Mouse (Mus musculus) heart, postnatal 10 days (tissue): Measurements from ENCODE around the gene Eef1akmt3. TPM values are rescaled to one million over a fixed set of nuclear protein-coding genes. Genes with fewer than 3 reads are reported as not detected.

Source experiments
- DNase-seq, 2 experiments: peaks; one replicate each; pipeline ENCODE4 v3.0.0; 2021
- intact Hi-C: fragments of 180-260 bp; cut with DNase I; formaldehyde crosslinking; loops from one replicate; pipeline ENCODE4 v1.15.1; 2025
- total RNA-seq, 2 experiments: library from RNA; stranded (reverse); gene quantifications; 2 replicates each; pipeline ENCODE4 v1.2.3; 2021

Eef1akmt3 gene
- total RNA-seq, 2 experiments from 2014 or later = 0.12 to 0.17 TPM

DNA sequence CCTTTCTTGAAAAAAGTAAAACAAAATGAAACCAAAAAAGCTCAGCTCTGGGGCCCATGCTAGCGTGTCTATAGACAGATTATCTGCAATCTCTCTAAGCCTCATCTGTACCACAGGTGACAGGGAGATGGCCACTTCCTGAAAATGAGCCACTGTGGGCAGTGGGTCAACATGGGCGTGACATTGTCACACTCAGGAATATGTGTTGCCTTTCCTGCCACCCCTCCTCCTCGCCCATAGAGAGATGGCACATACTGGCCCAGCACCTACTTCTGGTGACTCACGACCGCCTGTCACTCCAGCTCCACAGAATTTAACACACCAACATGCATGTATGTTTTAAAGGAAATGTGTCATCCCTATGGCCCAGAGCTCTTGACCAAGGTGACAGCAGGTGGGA lies 38.5 kb downstream of the Eef1akmt3 start:
- no peak for DNase-seq
- intact Hi-C loops = no loop called here

DNA sequence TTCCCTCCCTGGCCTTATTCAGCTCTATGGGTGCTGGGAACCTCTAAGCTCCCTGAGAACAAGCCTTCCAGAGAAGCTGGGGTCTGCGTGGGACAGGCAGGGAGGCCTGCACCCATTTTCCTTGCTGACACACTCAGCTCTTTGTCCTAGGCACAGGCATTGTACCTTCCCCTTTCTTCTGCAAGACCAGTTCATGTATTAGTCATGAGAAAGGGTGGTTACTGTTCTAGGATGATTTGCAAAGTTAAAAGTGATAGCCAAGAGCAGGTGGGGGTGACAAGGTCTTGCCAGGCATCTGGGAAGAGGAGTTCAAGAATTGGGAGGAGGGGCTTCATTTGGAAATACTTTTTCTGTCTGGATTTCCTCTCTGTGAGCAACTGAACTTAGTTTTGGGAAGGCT lies 39.3 kb downstream of the Eef1akmt3 start:
- intact Hi-C loops = no loop called here
- DNase-seq = peak in 1 of 2 experiments; percentile 5

DNA sequence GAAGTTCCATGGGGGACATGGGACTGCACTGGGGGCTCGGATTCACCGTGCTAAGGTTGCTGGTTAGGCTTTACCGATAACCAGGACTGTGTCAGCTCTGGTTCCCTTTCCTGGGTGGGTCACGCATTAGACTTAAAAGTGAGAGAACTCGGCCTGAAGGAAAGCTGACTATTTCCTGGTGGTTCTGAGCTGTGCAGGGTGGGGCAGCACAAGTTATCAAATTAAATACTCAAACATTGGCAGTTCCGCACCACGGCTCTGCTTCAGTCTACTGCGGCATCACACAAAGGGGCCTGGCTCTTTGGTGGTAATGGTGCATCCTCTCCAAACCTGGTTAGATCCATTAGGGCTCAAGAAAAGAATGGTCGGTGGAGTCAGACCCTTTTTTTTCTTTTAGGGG lies 40.0 kb downstream of the Eef1akmt3 start:
- intact Hi-C loops = no loop called here

DNA sequence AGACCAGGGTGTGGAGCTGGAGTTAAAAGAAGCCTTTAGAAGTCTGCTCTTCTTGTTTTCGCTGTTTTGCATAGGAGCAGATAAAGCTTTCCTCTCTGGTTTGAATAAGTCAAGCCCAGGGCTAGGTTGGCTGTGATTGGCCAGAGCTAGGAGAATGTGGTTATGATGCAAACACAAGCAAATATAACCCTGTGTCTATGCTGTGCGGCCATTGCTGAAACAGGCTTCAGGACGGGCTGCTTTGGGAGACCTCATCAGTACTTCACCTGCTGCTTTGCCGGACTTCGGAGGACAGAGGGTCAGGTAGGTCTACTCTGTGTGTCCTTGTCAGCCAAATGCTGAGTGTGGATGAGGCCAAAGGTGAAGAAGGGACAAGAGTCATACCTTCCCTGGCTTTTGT lies 40.8 kb downstream of the Eef1akmt3 start, which contains the start of gene Avil:
Gene Avil (plus strand): TSS at position 181 of the 400 bp plus-strand sequence.
- no peak for DNase-seq
- intact Hi-C loops = no loop called here

More for the DNA sequence above, 40.0 kb downstream of the Eef1akmt3 start:
- no peak for DNase-seq

DNA sequence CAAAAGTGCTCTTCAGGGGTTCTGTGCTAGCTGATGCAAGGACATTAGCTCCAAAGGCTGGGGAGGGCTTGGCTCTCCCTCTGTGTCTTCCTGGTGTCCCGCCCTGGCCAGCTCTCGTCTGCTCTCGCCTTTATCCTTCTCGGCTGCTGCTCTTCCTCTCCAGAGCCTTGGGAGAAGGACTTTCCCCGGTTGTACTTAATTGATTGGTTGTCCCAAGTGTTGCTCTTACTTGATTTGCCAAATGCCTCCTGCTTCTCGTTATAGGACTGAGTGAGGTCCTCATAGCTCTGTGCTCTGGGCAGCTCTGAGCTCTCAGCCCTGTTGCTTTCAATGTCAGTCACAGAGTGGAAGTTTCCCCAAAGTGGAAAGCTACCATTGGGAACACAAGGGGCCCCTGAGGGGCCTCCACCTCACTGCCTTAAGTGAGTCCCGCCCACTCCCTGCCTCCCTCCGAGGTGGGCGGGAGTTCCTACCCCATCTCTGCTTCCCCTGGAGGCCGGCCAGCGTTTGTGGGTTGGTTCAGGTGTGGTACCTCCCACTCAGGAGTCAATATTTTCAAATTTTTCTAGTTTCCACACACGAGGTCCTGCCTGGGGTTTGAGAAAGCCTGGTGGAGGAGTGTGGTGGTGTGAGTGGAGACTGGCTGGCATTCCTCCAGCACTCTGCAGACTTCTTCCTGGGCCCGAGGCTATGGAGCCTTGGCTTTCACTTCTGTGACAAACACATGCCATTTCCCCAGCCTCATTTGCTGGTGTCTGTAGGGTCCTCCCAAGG lies 43.8 kb downstream of the Eef1akmt3 start:
- peak in 1 of 2 experiments; percentile 38 for DNase-seq
- intact Hi-C loops = no loop called here

DNA sequence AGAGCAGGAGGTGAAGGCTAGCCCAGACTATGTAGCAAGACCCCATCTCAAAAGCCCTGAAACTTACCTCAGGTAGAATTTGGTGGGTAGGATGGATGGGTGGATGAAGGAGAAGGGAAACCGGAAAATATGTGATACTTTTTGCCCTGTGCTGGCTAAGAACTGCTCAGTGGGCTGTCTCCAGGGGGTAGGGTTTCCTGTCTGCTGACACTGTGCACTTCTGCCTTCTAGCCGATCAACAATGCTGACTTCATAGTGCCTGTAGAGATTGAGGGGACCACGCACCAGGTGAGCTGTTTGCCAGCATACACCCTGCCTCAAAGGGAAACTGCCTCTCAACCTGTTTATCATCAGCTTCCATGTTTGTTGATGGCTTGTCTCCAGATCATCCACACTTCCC lies 47.7 kb downstream of the Eef1akmt3 start:
- intact Hi-C loops = no loop called here
- DNase-seq = no peak

DNA sequence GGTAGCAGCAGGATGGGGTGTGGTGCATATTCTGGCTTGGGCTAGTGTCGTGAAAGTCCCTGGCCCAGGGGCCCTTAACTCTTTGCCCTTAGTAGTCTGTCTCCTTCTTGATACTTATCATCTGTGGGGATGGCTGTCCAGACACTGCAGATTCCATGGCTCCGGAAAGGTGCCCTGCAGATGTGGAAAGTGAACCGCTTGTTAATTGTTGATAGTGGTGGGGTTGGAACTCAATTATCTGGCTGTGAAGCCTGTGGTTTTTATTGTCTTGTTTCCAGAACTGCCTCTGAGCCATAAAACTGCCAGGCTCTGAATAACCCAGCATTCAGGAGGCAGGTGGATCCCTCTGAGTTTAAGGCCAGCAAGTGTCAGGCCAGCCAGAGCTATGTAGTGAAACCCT lies 49.6 kb downstream of the Eef1akmt3 start:
- intact Hi-C loops = loop anchor here (2.0 kb wide), 2 partner anchors 39 to 63 kb away; partner anchors contain the start of gene Tsfm
- DNase-seq = peak in 1 of 2 experiments; percentile 7

DNA sequence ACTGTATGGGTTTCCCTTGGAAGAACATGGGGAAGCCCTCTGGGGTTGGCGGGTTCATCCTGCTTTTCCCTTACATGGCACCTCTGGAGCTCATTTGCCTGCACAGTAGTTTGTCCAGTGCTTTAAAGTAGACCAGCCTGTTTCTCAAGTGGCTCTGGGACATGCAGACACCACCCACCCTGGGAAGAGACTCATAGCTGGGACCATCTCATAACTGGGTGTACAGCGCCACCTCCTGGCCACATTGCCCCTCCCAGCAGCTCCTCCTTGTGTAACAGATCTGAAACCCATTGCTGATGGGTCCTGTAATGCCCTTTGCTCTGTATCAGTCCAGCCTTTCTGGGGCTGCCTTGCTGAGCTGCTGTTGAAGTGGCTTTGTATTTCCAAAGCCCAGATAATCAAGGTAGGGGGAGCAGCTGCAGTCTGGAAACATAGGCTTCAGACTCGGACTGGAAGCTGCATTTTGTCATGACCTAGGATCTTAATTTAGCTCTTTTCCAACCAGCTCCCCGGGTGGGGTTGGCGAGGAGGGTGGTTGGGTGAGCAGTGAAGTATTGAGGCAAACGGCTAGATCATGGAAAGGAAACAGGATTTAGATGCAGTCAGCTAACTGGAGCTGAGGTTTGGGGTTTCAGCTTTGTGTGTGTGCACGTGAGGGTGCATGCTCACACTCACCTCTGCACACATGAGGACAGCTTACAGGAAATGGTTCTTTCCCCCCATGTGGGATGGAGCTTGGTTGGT lies 50.8 kb downstream of the Eef1akmt3 start:
- peak; percentile 91 to 93 for DNase-seq
- intact Hi-C loops = loop anchor here (1.0 to 2.0 kb wide), 3 partner anchors 40 to 71 kb away; partner anchors contain the start of gene Tsfm

DNA sequence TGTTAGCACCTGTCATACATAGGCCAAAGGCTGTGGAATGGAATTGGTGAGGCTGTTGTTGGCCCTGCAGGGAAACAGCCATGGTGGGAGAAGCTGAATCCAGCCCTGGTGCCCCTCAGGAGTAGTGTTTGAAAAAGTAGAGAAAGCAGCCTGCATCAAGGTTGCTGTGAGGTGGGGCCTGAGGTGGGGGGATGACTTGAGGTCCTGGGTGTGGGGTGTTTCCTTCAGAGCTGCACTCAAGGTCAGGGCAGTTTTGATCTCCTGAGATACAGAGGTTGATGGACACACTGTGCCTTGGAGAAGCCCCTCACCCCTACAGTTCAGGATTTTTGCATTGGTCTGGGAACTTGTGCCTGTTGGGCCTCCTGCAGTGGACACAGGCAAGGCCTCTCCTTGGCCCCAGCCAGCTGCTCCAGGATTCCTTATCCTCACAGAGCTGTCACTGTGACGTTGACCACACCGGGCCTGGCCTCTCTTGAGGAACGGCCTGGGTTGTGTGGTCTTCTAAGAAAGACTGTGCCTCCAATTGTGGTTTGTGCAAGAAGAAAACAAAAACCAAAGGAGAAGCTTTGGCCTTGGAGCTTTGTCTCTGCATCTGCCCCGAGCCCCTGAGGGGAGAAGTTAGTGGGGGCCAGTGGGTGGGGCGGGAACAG lies 52.7 kb downstream of the Eef1akmt3 start:
- no peak for DNase-seq
- intact Hi-C loops = no loop called here

DNA sequence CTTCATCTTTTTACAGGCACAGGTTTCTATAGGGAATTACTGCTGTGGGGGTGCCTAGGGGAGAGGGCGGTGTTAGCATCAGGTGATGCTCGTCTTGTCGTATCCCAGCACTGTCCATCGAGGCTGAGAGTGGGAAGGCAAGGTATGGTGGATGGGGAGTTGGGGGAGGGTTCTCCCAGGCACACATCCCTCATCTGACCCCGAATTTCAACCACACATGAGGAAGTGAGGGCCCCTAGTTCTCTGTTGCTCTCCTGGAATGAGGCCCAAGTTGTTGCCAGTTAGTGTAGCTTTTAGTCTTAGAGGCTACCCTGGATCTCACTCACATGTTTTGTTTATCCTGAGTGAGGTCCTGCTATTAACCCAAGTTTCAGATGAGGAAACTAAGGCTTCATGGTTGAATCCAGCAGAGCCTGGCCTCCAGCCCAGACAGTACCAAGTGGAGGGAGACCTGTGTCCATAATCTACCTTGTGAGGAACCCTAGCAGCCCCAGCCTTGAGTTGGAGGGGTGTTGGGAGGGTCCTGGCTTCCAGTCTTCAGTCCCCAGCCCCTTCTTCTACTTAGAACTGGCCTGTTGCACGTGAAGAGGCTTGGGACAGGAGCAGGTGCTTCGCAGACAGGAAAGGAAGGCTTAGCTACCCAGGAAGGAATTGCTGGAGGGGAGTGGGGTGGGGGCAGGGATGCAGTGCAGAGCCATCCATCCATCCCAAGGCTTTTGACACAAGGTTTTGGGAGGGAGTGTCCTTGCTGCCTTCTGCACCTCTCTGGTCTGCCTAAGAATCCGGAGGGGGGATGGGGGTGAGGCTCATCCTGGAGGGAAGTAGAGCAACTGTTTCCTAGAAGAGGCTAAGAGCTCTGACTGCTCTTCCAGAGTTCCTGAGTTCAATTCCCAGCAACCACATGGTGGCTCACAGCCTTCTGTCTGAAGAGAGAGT lies 53.9 kb downstream of the Eef1akmt3 start:
- DNase-seq = no peak
- intact Hi-C loops = no loop called here

DNA sequence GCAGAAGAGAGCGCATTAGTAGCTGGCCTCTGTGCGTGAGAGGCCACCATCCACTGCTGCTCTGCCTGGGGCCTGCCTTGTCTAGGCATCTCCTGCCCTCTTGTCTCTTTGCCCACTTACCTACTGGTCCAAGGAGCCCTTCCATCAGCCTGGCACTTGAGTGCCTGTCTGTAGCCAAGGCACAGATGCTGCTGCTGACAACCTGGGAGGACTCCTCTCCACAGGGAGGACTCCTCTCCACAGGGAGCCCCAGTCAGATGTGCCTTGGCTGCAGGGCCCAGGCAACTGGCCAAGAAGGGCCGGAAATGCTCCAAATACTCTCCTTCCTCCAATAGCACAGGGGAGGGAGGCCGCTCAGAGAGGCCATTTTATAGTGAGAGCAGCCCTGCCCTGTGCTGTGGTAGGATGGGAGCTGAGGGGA lies 54.8 kb downstream of the Eef1akmt3 start:
- intact Hi-C loops = no loop called here
- peak; percentile 95 to 96 for DNase-seq

DNA sequence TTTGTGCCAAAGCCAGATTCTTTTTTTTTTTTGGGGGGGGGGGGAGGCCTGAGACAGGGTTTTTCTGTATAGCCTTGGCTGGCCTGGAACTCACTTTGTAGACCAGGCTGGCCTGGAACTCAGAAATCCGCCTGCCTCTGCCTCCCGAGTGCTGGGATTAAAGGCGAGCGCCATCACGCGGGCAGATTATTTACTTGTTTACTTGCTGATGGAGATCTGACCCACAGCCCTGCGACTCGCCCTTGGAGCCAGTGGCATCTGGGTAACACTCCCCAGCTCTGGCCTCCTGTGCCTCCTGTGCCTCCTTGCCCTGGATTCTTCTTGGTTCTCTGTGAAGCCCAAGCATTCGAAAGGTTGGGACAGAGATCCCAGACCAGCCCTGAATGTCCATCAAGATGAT lies 55.7 kb downstream of the Eef1akmt3 start:
- intact Hi-C loops = no loop called here
- DNase-seq = no peak

DNA sequence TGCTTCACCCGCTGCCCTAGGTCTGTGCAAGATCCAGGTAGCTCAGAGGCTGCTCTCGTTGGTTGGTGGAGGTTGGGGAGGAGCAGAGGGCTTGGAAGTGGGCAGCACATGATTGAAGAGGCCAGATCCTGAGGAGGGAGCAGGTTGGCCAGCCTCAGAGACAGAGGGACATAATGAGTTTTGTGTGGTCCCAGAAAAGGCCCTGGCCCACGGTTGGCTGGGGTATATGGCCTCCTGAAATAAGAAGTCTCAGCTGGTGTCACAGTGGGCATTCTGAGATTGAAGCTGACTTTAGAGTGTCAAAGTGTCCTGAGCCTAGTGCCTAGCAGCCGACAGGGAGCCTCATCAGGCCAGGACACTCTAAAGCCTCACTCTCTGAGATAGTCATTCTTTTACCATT lies 56.2 kb downstream of the Eef1akmt3 start:
- intact Hi-C loops = no loop called here
- peak in 1 of 2 experiments; percentile 20 for DNase-seq

DNA sequence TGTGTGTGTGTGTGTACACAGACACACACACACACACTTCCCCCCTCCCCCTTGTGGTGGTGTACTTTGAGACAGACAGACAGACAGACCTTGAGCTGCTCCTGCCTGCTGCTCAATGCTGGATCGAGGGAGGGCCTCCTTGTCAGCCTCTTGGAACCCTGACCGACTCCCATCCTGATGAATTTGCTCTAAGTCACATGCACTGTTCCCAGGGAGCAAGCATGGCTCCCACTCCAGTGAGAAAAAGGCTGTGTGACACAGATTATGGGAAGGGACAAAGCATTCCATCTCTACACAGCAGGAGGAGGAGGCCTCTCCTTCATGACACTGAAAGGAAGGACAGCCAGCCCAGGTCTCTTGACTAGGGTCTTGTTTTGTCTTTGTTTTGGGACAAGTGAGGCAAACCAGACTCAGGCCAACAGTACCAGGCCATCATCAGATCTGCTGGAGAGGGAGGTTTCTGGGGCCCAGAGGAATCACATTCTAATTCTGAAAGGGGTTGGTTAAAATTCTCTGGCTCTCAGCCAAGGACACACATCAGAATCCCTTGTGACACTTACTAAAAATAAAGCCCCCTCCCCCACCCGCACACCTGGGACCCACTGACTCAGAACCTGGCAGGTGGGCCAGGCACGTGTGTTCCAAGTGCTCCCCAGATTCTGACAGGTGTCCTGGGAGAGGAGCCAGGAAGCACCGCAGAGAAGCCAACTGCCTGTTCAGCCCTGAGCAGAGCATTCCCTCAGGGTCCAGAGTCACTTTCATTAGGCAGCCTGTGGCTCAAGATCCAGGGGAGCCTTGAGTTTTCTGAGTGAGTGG lies 56.9 kb downstream of the Eef1akmt3 start:
- intact Hi-C loops = no loop called here
- DNase-seq = peak; percentile 66 to 70

DNA sequence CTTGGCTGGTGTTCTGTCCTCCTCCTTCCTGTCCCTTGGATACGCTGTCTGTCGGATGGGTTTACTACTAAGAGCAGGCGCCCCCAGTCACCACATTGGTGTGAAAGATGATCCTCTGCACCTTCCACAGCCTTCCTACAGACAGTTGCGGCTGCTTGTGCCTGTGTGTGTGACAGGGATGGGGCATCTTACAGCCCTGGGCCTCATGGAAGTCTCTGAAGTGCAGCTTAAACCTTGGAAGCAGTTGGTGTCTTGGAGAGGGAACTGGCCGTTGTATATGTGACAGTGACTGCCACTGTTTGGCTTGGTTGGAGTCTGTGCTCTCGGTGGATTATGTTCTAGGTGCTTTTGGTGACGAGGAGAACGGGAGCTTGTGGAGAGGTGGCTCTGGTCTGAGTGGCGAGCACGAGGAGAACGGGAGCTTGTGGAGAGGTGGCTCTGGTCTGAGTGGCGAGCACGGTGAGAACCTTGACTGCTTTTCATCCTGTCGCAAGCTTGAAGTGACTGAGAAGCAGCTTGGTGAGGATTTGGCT lies 58.1 kb downstream of the Eef1akmt3 start:
- DNase-seq = no peak
- intact Hi-C loops = no loop called here

DNA sequence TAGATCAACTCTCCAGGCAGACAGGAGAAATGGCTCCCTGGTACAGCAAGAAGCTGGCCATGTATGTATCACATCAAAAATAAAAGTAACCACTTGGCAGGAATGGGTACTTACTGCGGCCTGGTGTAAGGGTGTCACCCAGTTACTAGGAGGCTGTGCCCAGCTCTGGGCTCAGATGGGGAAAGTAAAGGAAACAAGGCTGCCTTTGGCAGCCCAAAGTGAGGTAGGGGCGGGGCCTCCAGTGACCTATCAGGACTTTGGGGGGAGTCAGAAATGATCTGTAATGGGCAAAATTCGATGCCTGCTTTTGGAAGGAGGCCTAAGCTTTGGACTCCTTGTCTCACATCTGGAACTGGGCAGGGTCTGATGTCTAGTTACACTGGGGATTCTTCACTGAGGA lies 59.6 kb downstream of the Eef1akmt3 start:
- DNase-seq = no peak
- intact Hi-C loops = no loop called here
